Mouse (Mus musculus): Measurements from ENCODE around the gene Ski.
A peak's percentile ranks its signal among the peaks of the same experiment; 100 is the strongest.

Gene Ski

GRCm38 (mm10) chr4:155148910-155149698 lies 73.3 kb downstream of the Ski start:
- DNase-seq: peak; percentile 80

GRCm38 (mm10) chr4:155148453-155148852 lies 73.9 kb downstream of the Ski start:
- no peak for DNase-seq

- DNase-seq: no peak
These were observed 76.1 kb downstream of the Ski start for GRCm38 (mm10) chr4:155146107-155146823.

- no peak for DNase-seq
These were observed 77.7 kb downstream of the Ski start for GRCm38 (mm10) chr4:155144548-155145180.

GRCm38 (mm10) chr4:155143871-155144502 lies 78.4 kb downstream of the Ski start:
- peak; percentile 72 for DNase-seq

GRCm38 (mm10) chr4:155143411-155143810 lies 79.0 kb downstream of the Ski start:
- no peak for DNase-seq

GRCm38 (mm10) chr4:155142836-155143235 lies 79.6 kb downstream of the Ski start:
- DNase-seq: no peak

- peak; percentile 65 for DNase-seq
These were observed 81.6 kb downstream of the Ski start for GRCm38 (mm10) chr4:155140795-155141265.

- no peak for DNase-seq
These were observed 82.2 kb downstream of the Ski start for GRCm38 (mm10) chr4:155140150-155140549.

- DNase-seq: no peak
These were observed 82.9 kb downstream of the Ski start for GRCm38 (mm10) chr4:155139281-155140045.

GRCm38 (mm10) chr4:155138451-155138850 lies 83.9 kb downstream of the Ski start:
- DNase-seq: no peak

GRCm38 (mm10) chr4:155137891-155138290 lies 84.5 kb downstream of the Ski start:
- no peak for DNase-seq

GRCm38 (mm10) chr4:155135909-155136585 lies 86.3 kb downstream of the Ski start:
- DNase-seq: no peak

- no peak for DNase-seq
These were observed 87.7 kb downstream of the Ski start for GRCm38 (mm10) chr4:155134686-155135172.

- DNase-seq: peak; percentile 46
These were observed 88.6 kb downstream of the Ski start for GRCm38 (mm10) chr4:155133658-155134417.

GRCm38 (mm10) chr4:155133188-155133587 lies 89.2 kb downstream of the Ski start:
- no peak for DNase-seq

- no peak for DNase-seq
These were observed 91.8 kb downstream of the Ski start for GRCm38 (mm10) chr4:155130616-155131015.

GRCm38 (mm10) chr4:155129996-155130395 lies 92.4 kb downstream of the Ski start:
- DNase-seq: peak; percentile 78

GRCm38 (mm10) chr4:155129132-155129917 lies 93.1 kb downstream of the Ski start:
- peak; percentile 69 for DNase-seq

GRCm38 (mm10) chr4:155128411-155128810 lies 94.0 kb downstream of the Ski start:
- DNase-seq: no peak
